Mouse (Mus musculus) C2C12 (cell line): ENCODE measurements around the gene H2-Eb1. TPM values are rescaled to one million over a fixed set of nuclear protein-coding genes. Genes with fewer than 3 reads are reported as not detected.

Source experiments
- H3K27me3 ChIP-seq: one replicate; pipeline ENCODE4 v1.6.1; 2011; ENCODE audit not compliant: control insufficient read depth, insufficient read depth, insufficient read length
- H3K36me3 ChIP-seq: one replicate; pipeline ENCODE4 v1.6.1; 2011; ENCODE audit not compliant: control insufficient read depth, insufficient read depth
- H3K4me3 ChIP-seq: one replicate; pipeline ENCODE4 v1.5.1; 2011; ENCODE audit warnings: mild to moderate bottlenecking, control low read depth; ENCODE audit not compliant: poor library complexity, insufficient read depth, severe bottlenecking
- H3K79me2 ChIP-seq: one replicate; pipeline ENCODE4 v1.6.1; 2011; ENCODE audit not compliant: control insufficient read depth, insufficient read depth
- H3K79me3 ChIP-seq: one replicate; pipeline ENCODE4 v1.6.1; 2011; ENCODE audit warnings: low read depth, control low read depth
- H3ac ChIP-seq: one replicate; pipeline ENCODE3; 2011; ENCODE audit warnings: low read depth; ENCODE audit not compliant: control insufficient read depth, insufficient read length
- CEBPB ChIP-seq: IDR thresholded peaks from one replicate; pipeline ENCODE4 v1.6.1; 2011; ENCODE audit warnings: low read depth, mild to moderate bottlenecking, control low read depth, moderate library complexity
- CTCF ChIP-seq: IDR thresholded peaks from one replicate; pipeline ENCODE4 v1.5.1; 2011; ENCODE audit not compliant: control insufficient read depth, insufficient read depth, insufficient read length
- FOSL1 ChIP-seq: IDR thresholded peaks from one replicate; pipeline ENCODE4 v1.8.0; 2011; ENCODE audit warnings: mild to moderate bottlenecking, low read length; ENCODE audit not compliant: poor library complexity, insufficient read depth, severe bottlenecking
- MAX ChIP-seq: IDR thresholded peaks from one replicate; pipeline ENCODE4 v1.6.1; 2011; ENCODE audit warnings: mild to moderate bottlenecking, control low read depth
- MYOD1 ChIP-seq: IDR thresholded peaks from one replicate; pipeline ENCODE4 v1.6.1; 2011; ENCODE audit warnings: low read depth; ENCODE audit not compliant: control insufficient read depth, insufficient read length
- MYOG ChIP-seq: IDR thresholded peaks from one replicate; pipeline ENCODE4 v1.6.1; 2011; ENCODE audit not compliant: control insufficient read depth, insufficient read length; ENCODE audit errors: extremely low read depth
- USF1 ChIP-seq: IDR thresholded peaks from one replicate; pipeline ENCODE4 v1.6.1; 2011; ENCODE audit warnings: low read depth, mild to moderate bottlenecking, control low read depth, moderate library complexity
- polyA plus RNA-seq: library from polyadenylated mRNA; unstranded; fragments of >200 nt; fragmentation: generic; extraction: Trizol; gene quantifications from one replicate; pipeline ENCODE4 v1.2.1, GENCODE M21; 2012; ENCODE audit warnings: missing spikeins

H2-Eb1 gene
- polyA plus RNA-seq, 1 experiment, result not detected

- H3ac ChIP-seq, result no peak overlapping the region
- H3K79me3 ChIP-seq, result no peaks in the 10 kb centered on the region
- H3K79me2 ChIP-seq, result no peaks in the 10 kb centered on the region
- no peak for TF ChIP-seq MAX
- TF ChIP-seq MYOD1, result no peak
- TF ChIP-seq USF1, result no peak
- TF ChIP-seq FOSL1, result no peak
- TF ChIP-seq MYOG, result no peak
- no peak for TF ChIP-seq CEBPB
- no peak for TF ChIP-seq CTCF
- peaks cover 9% of the 10 kb centered on the region for H3K27me3 ChIP-seq
- H3K4me3 ChIP-seq, result no peak overlapping the region
- no peaks in the 10 kb centered on the region for H3K36me3 ChIP-seq
Observed at GRCm38 (mm10) chr17:34301670-34302190, 3.9 kb upstream of the H2-Eb1 start.

DNA sequence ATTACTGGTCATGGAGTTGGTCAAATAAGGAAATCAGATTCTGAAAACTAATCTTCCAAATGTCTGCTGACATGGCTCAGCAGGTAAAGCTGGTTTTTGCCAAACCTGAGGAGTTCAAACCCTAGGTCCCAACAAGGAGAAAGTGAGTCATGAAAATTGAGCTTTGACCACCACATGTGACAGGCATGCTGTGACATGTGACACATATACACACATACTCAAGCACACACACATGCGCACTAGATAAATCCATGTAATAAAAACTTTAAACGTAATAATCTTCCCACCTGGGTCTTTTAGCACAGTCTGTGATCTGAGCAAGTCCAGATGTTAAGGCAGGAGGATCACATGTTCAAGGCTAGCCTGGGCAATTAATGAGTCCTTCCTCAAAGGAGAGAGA lies 1.9 kb upstream of the H2-Eb1 start:
- Histone ChIP-seq H3K4me3 (no peak overlapping the region), H3K27me3 (peaks cover 9% of the 10 kb centered on the region), H3K79me2 (no peaks in the 10 kb centered on the region), H3K79me3 (no peaks in the 10 kb centered on the region), H3ac (no peak overlapping the region), H3K36me3 (no peaks in the 10 kb centered on the region)
- TF ChIP-seq CTCF (no peak), MYOD1 (no peak), MYOG (no peak), MAX (no peak), CEBPB (no peak), FOSL1 (no peak), USF1 (no peak)

- Histone ChIP-seq H3K79me3 (no peaks in the 10 kb centered on the region), H3K4me3 (no peak overlapping the region), H3K36me3 (no peaks in the 10 kb centered on the region), H3K27me3 (peaks cover 10% of the 10 kb centered on the region), H3K79me2 (no peaks in the 10 kb centered on the region), H3ac (no peak overlapping the region)
- TF ChIP-seq CTCF (no peak), MAX (no peak), MYOD1 (no peak), CEBPB (no peak), FOSL1 (no peak), MYOG (no peak), USF1 (no peak)
Observed at GRCm38 (mm10) chr17:34304751-34305150, 916 bp upstream of the H2-Eb1 start.

DNA sequence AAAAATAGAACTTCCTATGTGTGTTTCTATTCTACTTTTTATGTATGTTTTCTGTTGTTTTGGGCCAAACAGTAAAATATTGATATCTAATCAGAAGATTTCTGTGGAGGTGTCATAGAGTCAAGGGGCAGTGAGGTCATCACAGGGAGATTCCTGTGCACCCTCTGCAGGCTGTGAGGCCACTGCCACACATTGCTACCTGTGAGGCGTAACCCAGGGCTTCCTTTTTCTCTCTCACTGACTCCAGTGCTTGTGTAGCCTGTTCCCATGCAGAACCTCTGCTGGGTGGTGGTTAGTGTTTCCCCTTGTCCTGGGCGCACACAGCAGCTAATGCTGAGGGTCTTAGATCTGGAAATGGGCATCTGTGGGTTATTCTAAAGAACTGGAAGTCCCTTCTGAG lies 740 bp downstream of the H2-Eb1 start:
- Histone ChIP-seq H3K36me3 (no peaks in the 10 kb centered on the region), H3K27me3 (peaks cover 11% of the 10 kb centered on the region), H3K4me3 (no peak overlapping the region), H3K79me3 (no peaks in the 10 kb centered on the region), H3K79me2 (no peaks in the 10 kb centered on the region), H3ac (no peak overlapping the region)
- TF ChIP-seq CTCF (no peak), MAX (no peak), FOSL1 (no peak), USF1 (no peak), MYOG (no peak), CEBPB (no peak), MYOD1 (no peak)

DNA sequence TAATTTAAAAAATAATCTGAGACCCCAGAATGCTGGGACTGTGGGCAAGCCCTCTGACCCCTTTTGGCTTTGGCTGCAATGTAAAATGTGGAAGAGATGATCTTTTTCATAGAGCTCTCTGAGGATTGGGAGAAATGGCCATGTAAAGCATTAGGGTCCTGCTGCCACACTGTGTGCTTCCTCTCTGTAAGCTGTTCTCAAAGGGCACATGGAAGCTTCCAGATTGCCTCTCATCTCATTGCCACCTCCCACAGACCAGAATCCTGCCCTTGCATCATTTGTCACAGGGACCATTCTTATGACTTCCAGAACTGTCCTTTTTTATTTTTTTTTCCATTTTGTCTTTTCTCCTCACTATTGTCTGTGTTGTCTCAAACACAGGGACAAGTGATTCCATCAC lies 1.5 kb downstream of the H2-Eb1 start:
- Histone ChIP-seq H3K4me3 (no peak overlapping the region), H3K36me3 (no peaks in the 10 kb centered on the region), H3K79me2 (no peaks in the 10 kb centered on the region), H3ac (no peak overlapping the region), H3K79me3 (no peaks in the 10 kb centered on the region), H3K27me3 (peaks cover 8% of the 10 kb centered on the region)
- TF ChIP-seq CEBPB (no peak), MYOG (no peak), USF1 (no peak), MYOD1 (no peak), MAX (no peak), FOSL1 (no peak), CTCF (no peak)

- no peak overlapping the region for H3ac ChIP-seq
- TF ChIP-seq MAX, result no peak
- TF ChIP-seq MYOG, result no peak
- no peak for TF ChIP-seq MYOD1
- no peak for TF ChIP-seq CTCF
- TF ChIP-seq FOSL1, result no peak
- TF ChIP-seq USF1, result no peak
- TF ChIP-seq CEBPB, result no peak
- H3K79me2 ChIP-seq, result no peaks in the 10 kb centered on the region
Observed at GRCm38 (mm10) chr17:34308161-34308560, 2.5 kb downstream of the H2-Eb1 start.

More at GRCm38 (mm10) chr17:34308161-34308560, 2.5 kb downstream of the H2-Eb1 start:
- Histone ChIP-seq H3K36me3 (no peaks in the 10 kb centered on the region), H3K27me3 (peaks cover 8% of the 10 kb centered on the region), H3K4me3 (no peak overlapping the region), H3K79me3 (no peaks in the 10 kb centered on the region)
